Mouse (Mus musculus) spleen, adult 2 months (tissue): ENCODE results near the gene Bmper. TPM values are rescaled to one million over a fixed set of nuclear protein-coding genes. Genes with fewer than 3 reads are reported as not detected.

ENCODE experiments used
- DNase-seq, 2 experiments: peaks; one replicate each; pipeline versions ENCODE4 v3.0.0 to v3.0.0-alpha.2; 2012 to 2021; ENCODE audit warnings: low spot score in 2 of 2, low read depth in 1 of 2
- H3K27ac ChIP-seq: fragments of 200-500 bp; 2 replicates; pipeline ENCODE4 v1.5.1; 2012; ENCODE audit warnings: low read length, inconsistent platforms; ENCODE audit not compliant: insufficient read depth
- H3K27me3 ChIP-seq: fragments of 200-500 bp; 2 replicates; pipeline ENCODE4 v1.6.1; 2012; ENCODE audit warnings: mild to moderate bottlenecking, moderate library complexity, low read length, inconsistent platforms; ENCODE audit not compliant: control insufficient read depth, insufficient read depth
- H3K36me3 ChIP-seq: fragments of 200-500 bp; 2 replicates; pipeline ENCODE4 v1.6.1; 2012; ENCODE audit warnings: mild to moderate bottlenecking, low read length, inconsistent platforms; ENCODE audit not compliant: control insufficient read depth, insufficient read depth
- H3K4me1 ChIP-seq: fragments of 200-500 bp; 2 replicates; pipeline ENCODE4 v1.6.1; 2011; ENCODE audit warnings: inconsistent platforms; ENCODE audit not compliant: control insufficient read depth, insufficient read depth, insufficient read length
- H3K4me3 ChIP-seq: fragments of 200-500 bp; 2 replicates; pipeline ENCODE4 v1.5.1; 2011; ENCODE audit warnings: mild to moderate bottlenecking, inconsistent platforms; ENCODE audit not compliant: insufficient read depth, insufficient read length; ENCODE audit errors: extremely low read depth
- CTCF ChIP-seq: fragments of 200-500 bp; IDR thresholded peaks from 2 replicates; pipeline ENCODE4 v1.5.1; 2011; ENCODE audit warnings: mild to moderate bottlenecking, inconsistent platforms; ENCODE audit not compliant: insufficient read depth, insufficient read length, insufficient replicate concordance; ENCODE audit errors: extremely low read depth
- POLR2A ChIP-seq: fragments of 200-500 bp; IDR thresholded peaks from 2 replicates; pipeline ENCODE4 v1.6.1; 2011; ENCODE audit warnings: low read depth, low read length, inconsistent platforms
- WGBS: fragments of 180-500 bp; shearing (Covaris S2); methylation state at CpG from one replicate; pipeline ENCODE4 v1.1.7; 2018; 5-methylcytosine and 5-hydroxymethylcytosine counted together
- polyA plus RNA-seq: library from polyadenylated mRNA; depleted of rRNA; stranded (reverse); fragments of >200 nt; gene quantifications from 2 replicates; pipeline ENCODE4 v1.2.3, GENCODE M21; 2012

Bmper gene
- polyA plus RNA-seq, 1 experiment = 0.44 TPM

- TF ChIP-seq POLR2A = no peak
- TF ChIP-seq CTCF = no peak
- H3K4me1 ChIP-seq = no peaks in the 10 kb centered on the region
- no peak overlapping the region for H3K27ac ChIP-seq
- no peak overlapping the region for H3K4me3 ChIP-seq
- H3K27me3 ChIP-seq = no peaks in the 10 kb centered on the region
- no peaks in the 10 kb centered on the region for H3K36me3 ChIP-seq
- DNase-seq = no peak
- 30% methylated on average over 3 of the region's 3 CpGs for WGBS
Observed at GRCm38 (mm10) chr9:23205304-23205703, 17.6 kb upstream of the Bmper start.

GRCm38 (mm10) chr9:23205757-23206156, 17.1 kb upstream of the Bmper start:
- Histone ChIP-seq H3K27ac (no peak overlapping the region), H3K4me3 (no peak overlapping the region), H3K27me3 (no peaks in the 10 kb centered on the region), H3K4me1 (no peaks in the 10 kb centered on the region), H3K36me3 (no peaks in the 10 kb centered on the region)
- WGBS = 81% methylated on average over 3 of the region's 3 CpGs
- no peak for DNase-seq
- TF ChIP-seq POLR2A = no peak

- Histone ChIP-seq H3K4me3 (no peak overlapping the region), H3K27me3 (no peaks in the 10 kb centered on the region), H3K4me1 (no peaks in the 10 kb centered on the region), H3K36me3 (no peaks in the 10 kb centered on the region), H3K27ac (no peak overlapping the region)
- DNase-seq = no peak
- 87% methylated on average over 5 of the region's 5 CpGs for WGBS
- TF ChIP-seq POLR2A (no peak), CTCF (no peak)
Observed at GRCm38 (mm10) chr9:23206181-23206580, 16.7 kb upstream of the Bmper start.

GRCm38 (mm10) chr9:23212303-23212702, 10.6 kb upstream of the Bmper start:
- Histone ChIP-seq H3K4me3 (no peak overlapping the region), H3K27me3 (no peaks in the 10 kb centered on the region)

GRCm38 (mm10) chr9:23219754-23220153, 3.1 kb upstream of the Bmper start:
- Histone ChIP-seq H3K27ac (no peak overlapping the region), H3K4me3 (no peak overlapping the region), H3K27me3 (peaks cover 14% of the 10 kb centered on the region), H3K4me1 (no peaks in the 10 kb centered on the region; the same call in 1 of the 2 replicates), H3K36me3 (no peaks in the 10 kb centered on the region)
- TF ChIP-seq POLR2A = no peak
- peak; percentile 26; the same call in 1 of the 2 replicates for TF ChIP-seq CTCF
- WGBS = 39% methylated on average over 3 of the region's 3 CpGs
- DNase-seq = no peak

More at GRCm38 (mm10) chr9:23212303-23212702, 10.6 kb upstream of the Bmper start:
- Histone ChIP-seq H3K36me3 (no peaks in the 10 kb centered on the region), H3K27ac (no peak overlapping the region), H3K4me1 (no peaks in the 10 kb centered on the region)
- TF ChIP-seq POLR2A (no peak), CTCF (peak; percentile 83)
- 13% methylated on average over 11 of the region's 11 CpGs for WGBS
- peak in 1 of 2 experiments; percentile 49 for DNase-seq

- Histone ChIP-seq H3K27me3 (peaks cover 14% of the 10 kb centered on the region), H3K4me3 (no peak overlapping the region), H3K4me1 (no peaks in the 10 kb centered on the region; the same call in 1 of the 2 replicates), H3K27ac (no peak overlapping the region), H3K36me3 (no peaks in the 10 kb centered on the region)
- no peak for DNase-seq
- WGBS = 47% methylated on average over 5 of the region's 5 CpGs
- TF ChIP-seq POLR2A (no peak), CTCF (no peak)
Observed at GRCm38 (mm10) chr9:23221976-23222375, 900 bp upstream of the Bmper start.

DNA sequence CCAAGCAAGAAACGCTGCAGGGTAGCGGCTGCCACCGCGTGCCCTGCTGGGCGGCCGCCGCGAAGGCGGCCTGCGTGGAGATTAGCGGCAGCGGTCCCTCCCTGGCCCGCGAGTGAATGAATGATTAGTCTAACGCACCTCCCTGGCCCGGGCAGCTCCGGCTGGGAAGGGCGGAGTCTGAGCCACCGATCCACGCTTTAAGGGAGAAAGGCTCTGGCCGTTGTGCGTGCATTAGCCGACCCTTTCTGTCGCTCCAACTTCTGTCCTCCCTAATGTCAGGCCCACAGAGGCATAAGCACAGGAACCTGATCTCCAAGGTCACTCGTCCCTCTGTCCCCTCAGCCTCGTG, 410 bp upstream of the Bmper start:
- DNase-seq = no peak
- H3K27ac ChIP-seq = peak overlapping the region; percentile 13; the same call in 1 of the 2 replicates
- 2% methylated on average over 26 of the region's 26 CpGs for WGBS
- H3K4me3 ChIP-seq = peak overlapping the region; percentile 47; the same call in 1 of the 2 replicates
- TF ChIP-seq CTCF = no peak
- TF ChIP-seq POLR2A = no peak
- H3K36me3 ChIP-seq = no peaks in the 10 kb centered on the region
- H3K27me3 ChIP-seq = peaks cover 14% of the 10 kb centered on the region
- no peaks in the 10 kb centered on the region; the same call in 1 of the 2 replicates for H3K4me1 ChIP-seq
